Mouse (Mus musculus): ENCODE data around the gene Commd9. TPM values are rescaled to one million over a fixed set of nuclear protein-coding genes. Genes with fewer than 3 reads are reported as not detected.

The Commd9 gene
- polyA plus RNA-seq, 1 experiment: 29.8 TPM

- TF ChIP-seq POLR2A (IDR thresholded peaks at IDR 0.05; ENCODE audit: borderline replicate concordance, low read depth, low read length): no peak
- no peak for TF ChIP-seq CTCF (IDR thresholded peaks at IDR 0.05; ENCODE audit: low read depth, low read length)
- no peak overlapping the region for H3K4me3 ChIP-seq (ENCODE audit: insufficient read depth, low read length)
Measured at GRCm38 (mm10) chr2:101932169-101932936, 46.3 kb downstream of the Commd9 start.

GRCm38 (mm10) chr2:101933301-101933700 is 47.3 kb downstream of the Commd9 start:
- Histone ChIP-seq H3K4me1 (ENCODE audit: control insufficient read depth, insufficient read depth, low read length) (no peaks in the 10 kb centered on the region), H3K4me3 (ENCODE audit: insufficient read depth, low read length) (no peak overlapping the region), H3K27ac (ENCODE audit: insufficient read depth, low read depth, low read length) (no peak overlapping the region)
- TF ChIP-seq POLR2A (IDR thresholded peaks at IDR 0.05; ENCODE audit: borderline replicate concordance, low read depth, low read length): no peak
- no peak for TF ChIP-seq CTCF (IDR thresholded peaks at IDR 0.05; ENCODE audit: low read depth, low read length)

More at GRCm38 (mm10) chr2:101932169-101932936, 46.3 kb downstream of the Commd9 start:
- H3K4me1 ChIP-seq (ENCODE audit: control insufficient read depth, insufficient read depth, low read length): no peaks in the 10 kb centered on the region
- no peak overlapping the region for H3K27ac ChIP-seq (ENCODE audit: insufficient read depth, low read depth, low read length)

- Histone ChIP-seq H3K4me3 (ENCODE audit: insufficient read depth, low read length) (no peak overlapping the region), H3K4me1 (ENCODE audit: control insufficient read depth, insufficient read depth, low read length) (no peaks in the 10 kb centered on the region), H3K27ac (ENCODE audit: insufficient read depth, low read depth, low read length) (no peak overlapping the region)
- TF ChIP-seq CTCF (IDR thresholded peaks at IDR 0.05; ENCODE audit: low read depth, low read length) (no peak), POLR2A (IDR thresholded peaks at IDR 0.05; ENCODE audit: borderline replicate concordance, low read depth, low read length) (no peak)
Measured at GRCm38 (mm10) chr2:101935006-101935405, 49.0 kb downstream of the Commd9 start.

- Histone ChIP-seq H3K4me3 (ENCODE audit: insufficient read depth, low read length) (no peak overlapping the region), H3K4me1 (ENCODE audit: control insufficient read depth, insufficient read depth, low read length) (no peaks in the 10 kb centered on the region), H3K27ac (ENCODE audit: insufficient read depth, low read depth, low read length) (no peak overlapping the region)
- TF ChIP-seq POLR2A (IDR thresholded peaks at IDR 0.05; ENCODE audit: borderline replicate concordance, low read depth, low read length) (no peak), CTCF (IDR thresholded peaks at IDR 0.05; ENCODE audit: low read depth, low read length) (no peak)
Measured at GRCm38 (mm10) chr2:101950716-101951520, 64.9 kb downstream of the Commd9 start.

Other genes with a start within 250 kb of the Commd9 start
- gene Rag1, start 236.7 kb upstream of the Commd9 start, polyA plus RNA-seq (2012; ENCODE audit: insufficient read depth, insufficient read length, missing spikeins): not detected in 2 replicates
- 24.2 and 31.9 TPM in 2 replicates for gene B230118H07Rik, start 236.7 kb upstream of the Commd9 start, polyA plus RNA-seq (2012; ENCODE audit: insufficient read depth, insufficient read length, missing spikeins)
- gene Traf6, start 207.8 kb upstream of the Commd9 start, polyA plus RNA-seq (2012; ENCODE audit: insufficient read depth, insufficient read length, missing spikeins): 11.0 and 11.5 TPM in 2 replicates
- gene Prr5l, start 3.2 kb upstream of the Commd9 start, polyA plus RNA-seq (2012; ENCODE audit: insufficient read depth, insufficient read length, missing spikeins): 3.9 and 6.0 TPM in 2 replicates

All from bone marrow macrophage, adult 2 months (primary cell).